Mouse (Mus musculus) lung, postnatal 4 days (tissue): ENCODE measurements around the gene 2210407C18Rik.

Experiments
- DNase-seq, 2 experiments: peaks; one replicate each; pipeline ENCODE4 v3.0.0; 2021

Gene 2210407C18Rik

GRCm38 (mm10) chr11:58615975-58616374, at the start of gene 2210407C18Rik:
TSS of gene 2210407C18Rik (minus strand) at chr11:58616075.
- DNase-seq = no peak

- DNase-seq = no peak
Measured at GRCm38 (mm10) chr11:58658596-58658995, 42.7 kb upstream of the 2210407C18Rik start, which contains the start of gene Olfr322. TSS of gene Olfr322 (plus strand) at chr11:58658782.

GRCm38 (mm10) chr11:58655151-58655550, 39.3 kb upstream of the 2210407C18Rik start:
- no peak for DNase-seq

GRCm38 (mm10) chr11:58643350-58643749, 27.5 kb upstream of the 2210407C18Rik start:
- DNase-seq = peak in 1 of 2 experiments; percentile 28

- no peak for DNase-seq
Measured at GRCm38 (mm10) chr11:58641638-58642358, 25.9 kb upstream of the 2210407C18Rik start.

- DNase-seq = no peak
Measured at GRCm38 (mm10) chr11:58641057-58641456, 25.2 kb upstream of the 2210407C18Rik start.

- DNase-seq = peak in 1 of 2 experiments; percentile 26
Measured at GRCm38 (mm10) chr11:58640272-58640867, 24.5 kb upstream of the 2210407C18Rik start, which contains the start of gene Trim58. TSS of gene Trim58 (plus strand) at chr11:58640465.

- no peak for DNase-seq
Measured at GRCm38 (mm10) chr11:58638176-58638701, 22.4 kb upstream of the 2210407C18Rik start.

GRCm38 (mm10) chr11:58636376-58636977, 20.6 kb upstream of the 2210407C18Rik start:
- DNase-seq = peak; percentile 39 to 56

- DNase-seq = no peak
Measured at GRCm38 (mm10) chr11:58634878-58635277, 19.0 kb upstream of the 2210407C18Rik start.

GRCm38 (mm10) chr11:58630401-58630800, 14.5 kb upstream of the 2210407C18Rik start, which contains the start of gene Olfr323:
TSS of gene Olfr323 (minus strand) at chr11:58630501.
- DNase-seq = no peak

- DNase-seq = no peak
Measured at GRCm38 (mm10) chr11:58626146-58626545, 10.3 kb upstream of the 2210407C18Rik start.

GRCm38 (mm10) chr11:58618793-58619192, 2.9 kb upstream of the 2210407C18Rik start:
- no peak for DNase-seq

- DNase-seq = no peak
Measured at GRCm38 (mm10) chr11:58618369-58618768, 2.5 kb upstream of the 2210407C18Rik start.

GRCm38 (mm10) chr11:58614526-58614925, 1.3 kb downstream of the 2210407C18Rik start:
- DNase-seq = peak; percentile 8 to 69

- DNase-seq = no peak
Measured at GRCm38 (mm10) chr11:58613359-58613758, 2.5 kb downstream of the 2210407C18Rik start.

- no peak for DNase-seq
Measured at GRCm38 (mm10) chr11:58607030-58607429, 8.8 kb downstream of the 2210407C18Rik start.

GRCm38 (mm10) chr11:58606177-58606919, 9.5 kb downstream of the 2210407C18Rik start:
- DNase-seq = no peak

- no peak for DNase-seq
Measured at GRCm38 (mm10) chr11:58605228-58605627, 10.6 kb downstream of the 2210407C18Rik start.

GRCm38 (mm10) chr11:58604688-58605087, 11.2 kb downstream of the 2210407C18Rik start:
- DNase-seq = no peak

- DNase-seq = no peak
Measured at GRCm38 (mm10) chr11:58602800-58603560, 12.9 kb downstream of the 2210407C18Rik start.

GRCm38 (mm10) chr11:58602062-58602461, 13.8 kb downstream of the 2210407C18Rik start:
- DNase-seq = no peak
